Mouse (Mus musculus) frontal cortex, adult (tissue): Measurements from ENCODE around the gene Slc48a1.

Source experiments
- ATAC-seq: cut with Nextera tagmentation; 2 replicates; pipeline ENCODE4 v1.9.2; 2017; ENCODE audit warnings: mild to moderate bottlenecking, moderate library complexity, mixed read lengths; ENCODE audit not compliant: low TSS enrichment

The Slc48a1 gene

GRCm38 (mm10) chr15:97825071-97825940, 47.0 kb downstream of the Slc48a1 start:
- peak; percentile 65 for ATAC-seq

GRCm38 (mm10) chr15:97825941-97826587, 47.7 kb downstream of the Slc48a1 start:
- no peak for ATAC-seq

GRCm38 (mm10) chr15:97826588-97827261, 48.4 kb downstream of the Slc48a1 start:
- ATAC-seq, result no peak

- no peak for ATAC-seq
Observed at GRCm38 (mm10) chr15:97827401-97827800, 49.1 kb downstream of the Slc48a1 start.

GRCm38 (mm10) chr15:97828221-97828842, 50.0 kb downstream of the Slc48a1 start:
- ATAC-seq, result peak; percentile 39

- ATAC-seq, result no peak
Observed at GRCm38 (mm10) chr15:97828901-97829338, 50.6 kb downstream of the Slc48a1 start.

GRCm38 (mm10) chr15:97829432-97829831, 51.1 kb downstream of the Slc48a1 start:
- ATAC-seq, result no peak

- peak; percentile 20; the same call in 1 of the 2 replicates for ATAC-seq
Observed at GRCm38 (mm10) chr15:97830253-97830787, 52.0 kb downstream of the Slc48a1 start.

- ATAC-seq, result 0 out of 2 replicates have a peak, but pooled peaks have one; percentile 4
Observed at GRCm38 (mm10) chr15:97830788-97831241, 52.5 kb downstream of the Slc48a1 start.

- peak; percentile 45 for ATAC-seq
Observed at GRCm38 (mm10) chr15:97831242-97831986, 53.1 kb downstream of the Slc48a1 start.

GRCm38 (mm10) chr15:97831987-97832640, 53.8 kb downstream of the Slc48a1 start:
- no peak for ATAC-seq

- no peak for ATAC-seq
Observed at GRCm38 (mm10) chr15:97832764-97833479, 54.6 kb downstream of the Slc48a1 start.

- ATAC-seq, result no peak
Observed at GRCm38 (mm10) chr15:97836153-97836893, 58.0 kb downstream of the Slc48a1 start.

GRCm38 (mm10) chr15:97836894-97837247, 58.6 kb downstream of the Slc48a1 start:
- ATAC-seq, result peak; percentile 53; the same call in 1 of the 2 replicates

- no peak for ATAC-seq
Observed at GRCm38 (mm10) chr15:97837491-97838061, 59.3 kb downstream of the Slc48a1 start.

GRCm38 (mm10) chr15:97838395-97838794, 60.1 kb downstream of the Slc48a1 start:
- ATAC-seq, result no peak

GRCm38 (mm10) chr15:97839012-97839411, 60.7 kb downstream of the Slc48a1 start:
- ATAC-seq, result no peak

- ATAC-seq, result no peak
Observed at GRCm38 (mm10) chr15:97839473-97839872, 61.2 kb downstream of the Slc48a1 start.
